Mouse (Mus musculus) liver, adult 2 months (tissue): ENCODE measurements around the gene Dnajc11. TPM values are rescaled to one million over a fixed set of nuclear protein-coding genes. Genes with fewer than 3 reads are reported as not detected.
A peak's percentile ranks its signal among the peaks of the same experiment; 100 is the strongest.

Experiments
- DNase-seq: peaks from one replicate; pipeline ENCODE4 v3.0.0-alpha.2; 2011; ENCODE audit warnings: low read depth, low spot score; ENCODE audit errors: extremely low read depth
- H3K27ac ChIP-seq: fragments of 200-500 bp; replicated peaks from 2 replicates; pipeline ENCODE4 v1.5.1; 2012; ENCODE audit warnings: low read depth, mild to moderate bottlenecking, control low read depth, inconsistent platforms, low read length; ENCODE audit not compliant: insufficient read depth
- H3K27me3 ChIP-seq: fragments of 200-500 bp; 2 replicates; pipeline ENCODE4 v1.6.1; 2012; ENCODE audit warnings: mild to moderate bottlenecking, moderate library complexity, low read length, inconsistent platforms; ENCODE audit not compliant: control insufficient read depth, insufficient read depth
- H3K36me3 ChIP-seq: fragments of 200-500 bp; 2 replicates; pipeline ENCODE4 v1.6.1; 2012; ENCODE audit warnings: low read length, inconsistent platforms; ENCODE audit not compliant: control insufficient read depth, insufficient read depth
- H3K4me1 ChIP-seq: fragments of 200-500 bp; 2 replicates; pipeline ENCODE4 v1.6.1; 2011; ENCODE audit warnings: low read length; ENCODE audit not compliant: control insufficient read depth, insufficient read depth
- H3K4me3 ChIP-seq: fragments of 200-500 bp; 2 replicates; pipeline ENCODE4 v1.5.1; 2011; ENCODE audit warnings: low read depth, mild to moderate bottlenecking, control low read depth, low read length, moderate library complexity; ENCODE audit not compliant: insufficient read depth
- H3K79me2 ChIP-seq: fragments of 200-500 bp; 2 replicates; pipeline ENCODE4 v1.6.1; 2012; ENCODE audit warnings: inconsistent platforms, mild to moderate bottlenecking, low read length, moderate library complexity; ENCODE audit not compliant: control insufficient read depth, insufficient read depth
- H3K9ac ChIP-seq: fragments of 200-500 bp; 2 replicates; pipeline ENCODE4 v1.6.1; 2012; ENCODE audit warnings: low read depth, mild to moderate bottlenecking, control low read depth, inconsistent platforms, low read length
- CTCF ChIP-seq: fragments of 200-500 bp; IDR thresholded peaks from 2 replicates; pipeline ENCODE4 v1.5.1; 2011; ENCODE audit warnings: low read depth, low read length, control low read depth
- POLR2A ChIP-seq: fragments of 200-500 bp; IDR thresholded peaks from 2 replicates; pipeline ENCODE4 v1.6.1; 2011; ENCODE audit warnings: low read length, control low read depth; ENCODE audit not compliant: insufficient read depth; ENCODE audit errors: extremely low read depth
- WGBS: fragments of 180-500 bp; shearing (Covaris S2); methylation state at CpG from one replicate; pipeline ENCODE4 v1.1.7; 2018; 5-methylcytosine and 5-hydroxymethylcytosine counted together
- polyA plus RNA-seq: library from polyadenylated mRNA; depleted of rRNA; stranded (reverse); fragments of >200 nt; gene quantifications from 2 replicates; pipeline ENCODE4 v1.2.3, GENCODE M21; 2012
- total RNA-seq: library from RNA; depleted of rRNA; stranded (reverse); fragments of >200 nt; gene quantifications from 2 replicates; pipeline ENCODE4 v1.2.3, GENCODE M21; 2014

The Dnajc11 gene
- total and polyA plus RNA-seq, 2 experiments, result 23.9 to 52.6 TPM

DNA sequence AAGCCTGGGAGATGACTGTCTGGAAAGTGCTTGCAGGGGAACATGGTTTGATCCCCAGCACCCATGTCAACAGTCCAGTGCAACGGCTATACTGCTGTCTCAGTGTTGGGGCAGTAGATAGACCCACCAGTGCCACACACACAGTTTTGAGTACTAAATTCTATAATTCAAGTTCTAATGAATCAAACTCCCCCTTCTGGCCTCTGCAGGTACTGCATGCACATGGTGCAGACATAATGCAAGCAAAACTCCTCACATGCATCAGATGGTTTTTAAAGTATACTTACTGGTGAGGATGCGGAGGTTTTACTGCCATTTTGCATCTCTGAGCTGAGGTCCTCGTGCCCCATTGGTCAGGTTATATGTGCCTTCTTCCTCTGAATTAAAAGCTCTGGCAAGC lies 42.0 kb downstream of the Dnajc11 start:
- TF ChIP-seq CTCF (peak; percentile 3; the same call in 1 of the 2 replicates), POLR2A (no peak)
- Histone ChIP-seq H3K9ac (no peak overlapping the region), H3K4me3 (no peak overlapping the region), H3K27me3 (no peaks in the 10 kb centered on the region), H3K4me1 (no peaks in the 10 kb centered on the region), H3K36me3 (peaks cover 6% of the 10 kb centered on the region; the same call in 1 of the 2 replicates), H3K27ac (no peak overlapping the region), H3K79me2 (no peaks in the 10 kb centered on the region)
- 94% methylated on average over 3 of the region's 3 CpGs for WGBS
- DNase-seq, result no peak

- Histone ChIP-seq H3K4me1 (no peaks in the 10 kb centered on the region), H3K9ac (no peak overlapping the region), H3K36me3 (peaks cover 6% of the 10 kb centered on the region; the same call in 1 of the 2 replicates), H3K27me3 (no peaks in the 10 kb centered on the region), H3K27ac (no peak overlapping the region), H3K79me2 (no peaks in the 10 kb centered on the region), H3K4me3 (no peak overlapping the region)
- TF ChIP-seq CTCF (peak; percentile 89), POLR2A (no peak)
- peak; percentile 29 for DNase-seq
- 50% methylated on average over 10 of the region's 10 CpGs for WGBS
Observed at GRCm38 (mm10) chr4:151977748-151978147, 44.3 kb downstream of the Dnajc11 start.

DNA sequence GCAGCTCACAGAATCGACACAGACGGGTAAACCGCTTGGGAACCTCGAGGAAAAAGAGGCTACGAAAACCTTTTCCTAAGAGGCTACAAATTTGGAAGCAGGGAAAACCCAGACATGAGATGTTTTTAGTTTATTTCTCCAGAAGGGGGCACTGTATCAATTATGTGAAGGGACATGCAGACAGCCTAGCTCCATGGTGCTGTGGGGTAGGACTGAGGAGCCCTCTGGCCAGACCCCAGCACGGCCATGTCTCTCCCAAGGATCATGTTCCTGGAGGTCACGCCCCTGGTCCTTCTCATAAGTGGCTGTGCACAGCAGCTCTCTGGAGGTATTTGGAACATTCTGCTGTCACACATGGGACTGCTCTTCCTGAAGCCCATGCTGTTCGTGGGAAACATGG lies 47.2 kb downstream of the Dnajc11 start:
- DNase-seq, result no peak
- no peak overlapping the region for H3K4me3 ChIP-seq
- H3K27ac ChIP-seq, result no peak overlapping the region
- no peaks in the 10 kb centered on the region for H3K79me2 ChIP-seq
- H3K27me3 ChIP-seq, result no peaks in the 10 kb centered on the region
- 81% methylated on average over 8 of the region's 8 CpGs for WGBS
- H3K9ac ChIP-seq, result no peak overlapping the region
- no peaks in the 10 kb centered on the region; the same call in 1 of the 2 replicates for H3K36me3 ChIP-seq
- TF ChIP-seq POLR2A, result no peak
- TF ChIP-seq CTCF, result 0 out of 2 replicates have a peak, but pooled peaks have one; percentile 31
- H3K4me1 ChIP-seq, result no peaks in the 10 kb centered on the region

DNA sequence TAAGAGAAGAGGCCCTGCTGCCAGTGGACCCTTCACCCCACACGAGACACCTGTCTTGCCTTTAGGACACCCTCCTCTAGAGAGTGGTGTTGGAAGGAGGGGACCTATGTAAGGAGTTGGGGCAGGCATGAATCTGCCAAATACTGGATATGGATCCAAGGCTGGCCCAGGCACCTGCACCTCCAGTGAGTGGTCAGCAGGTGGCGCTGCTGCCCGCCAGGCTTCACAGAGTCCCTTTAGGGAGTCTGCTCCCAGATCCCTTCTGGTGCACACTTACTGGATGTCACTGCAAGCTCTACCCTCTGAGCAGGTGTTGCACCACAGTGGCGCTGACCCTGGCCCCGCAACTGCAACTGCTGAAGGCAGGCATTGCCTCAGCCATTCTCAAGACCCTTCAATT lies 47.9 kb downstream of the Dnajc11 start:
- Histone ChIP-seq H3K4me3 (no peak overlapping the region), H3K27ac (no peak overlapping the region), H3K4me1 (no peaks in the 10 kb centered on the region), H3K79me2 (no peaks in the 10 kb centered on the region), H3K27me3 (no peaks in the 10 kb centered on the region), H3K36me3 (no peaks in the 10 kb centered on the region; the same call in 1 of the 2 replicates), H3K9ac (no peak overlapping the region)
- TF ChIP-seq CTCF (peak; percentile 100), POLR2A (no peak)
- whole genome bisulfite sequencing, result 8% methylated on average over 5 of the region's 5 CpGs
- DNase-seq, result peak; percentile 47

DNA sequence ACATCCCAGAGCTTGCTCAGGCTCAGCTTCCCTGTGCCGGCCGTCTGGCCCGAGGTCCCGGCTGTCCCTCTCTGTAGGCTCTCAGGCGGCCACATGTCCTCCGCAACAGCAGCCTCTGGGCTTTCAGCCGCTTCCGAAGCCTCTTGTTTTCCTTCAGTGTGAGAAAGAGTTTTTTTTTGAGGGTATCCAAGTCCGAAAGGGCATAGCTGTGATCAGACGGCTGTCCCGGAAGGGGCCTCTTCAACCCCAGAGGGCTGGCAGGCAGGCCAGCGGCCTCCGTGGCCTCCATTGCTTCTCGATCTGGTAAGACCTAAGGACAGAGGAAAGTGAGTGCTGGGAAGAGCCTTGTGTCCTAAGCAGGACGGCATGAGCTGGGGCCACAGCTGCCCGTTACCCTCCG lies 49.6 kb downstream of the Dnajc11 start:
- WGBS, result 88% methylated on average over 17 of the region's 17 CpGs
- DNase-seq, result no peak
- H3K4me3 ChIP-seq, result no peak overlapping the region
- no peak overlapping the region for H3K27ac ChIP-seq
- peaks cover 3% of the 10 kb centered on the region for H3K4me1 ChIP-seq
- H3K79me2 ChIP-seq, result peaks cover 2% of the 10 kb centered on the region; the same call in 1 of the 2 replicates
- TF ChIP-seq CTCF (no peak), POLR2A (no peak)
- no peaks in the 10 kb centered on the region; the same call in 1 of the 2 replicates for H3K36me3 ChIP-seq
- no peak overlapping the region for H3K9ac ChIP-seq
- no peaks in the 10 kb centered on the region for H3K27me3 ChIP-seq

DNA sequence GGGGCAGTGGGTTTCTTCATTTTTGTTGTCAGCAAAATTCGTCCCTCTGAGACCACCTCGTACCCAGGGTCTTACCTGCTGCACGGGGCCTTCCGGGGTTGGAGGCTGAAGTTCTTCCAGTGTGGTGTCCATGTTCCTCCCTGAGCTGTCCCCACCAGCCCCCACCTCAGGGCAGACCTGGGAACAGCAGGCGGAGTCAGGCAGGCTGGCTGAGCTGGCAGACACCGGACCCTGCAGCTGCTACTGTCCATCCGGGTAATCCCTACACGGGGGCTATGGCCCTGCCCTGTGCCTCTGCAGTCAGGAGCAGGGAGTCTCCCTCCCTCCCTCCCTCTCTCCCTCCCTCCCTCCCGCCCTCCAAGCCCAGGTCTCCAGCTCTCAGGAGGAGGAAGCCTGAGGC lies 50.1 kb downstream of the Dnajc11 start:
- no peaks in the 10 kb centered on the region; the same call in 1 of the 2 replicates for H3K36me3 ChIP-seq
- DNase-seq, result no peak
- WGBS, result 59% methylated on average over 9 of the region's 9 CpGs
- TF ChIP-seq POLR2A, result no peak
- TF ChIP-seq CTCF, result no peak
- H3K79me2 ChIP-seq, result peaks cover 8% of the 10 kb centered on the region; the same call in 1 of the 2 replicates
- no peak overlapping the region for H3K4me3 ChIP-seq
- peaks cover 4% of the 10 kb centered on the region for H3K4me1 ChIP-seq
- H3K9ac ChIP-seq, result no peak overlapping the region
- no peaks in the 10 kb centered on the region for H3K27me3 ChIP-seq
- H3K27ac ChIP-seq, result no peak overlapping the region
